Mouse (Mus musculus) forebrain, embryonic 14.5 days (tissue): ENCODE data around the gene Serpina5. TPM values are rescaled to one million over a fixed set of nuclear protein-coding genes. Genes with fewer than 3 reads are reported as not detected.

Experiments used
- ATAC-seq: fragments of 200-750 bp; cut with Nextera tagmentation; 2 replicates; pipeline ENCODE4 v1.8.0; 2017; ENCODE audit warnings: mild to moderate bottlenecking, moderate library complexity
- DNase-seq: peaks from one replicate; pipeline ENCODE4 v3.0.0-alpha.2; 2015; ENCODE audit warnings: low spot score
- H3K27ac ChIP-seq: fragments of 300-500 bp; sonication (generic); 2 replicates; pipeline ENCODE4 v1.5.1; 2014; ENCODE audit warnings: low read depth, mild to moderate bottlenecking, control low read depth, low read length, moderate library complexity
- H3K27me3 ChIP-seq: fragments of 300-500 bp; sonication (generic); replicated peaks from 2 replicates; pipeline ENCODE4 v1.6.1; 2014; ENCODE audit warnings: low read length, control low read depth, mixed read lengths; ENCODE audit not compliant: control insufficient read depth, insufficient read depth
- H3K36me3 ChIP-seq: fragments of 300-500 bp; sonication (generic); 2 replicates; pipeline ENCODE4 v1.6.1; 2014; ENCODE audit warnings: low read length, control low read depth; ENCODE audit not compliant: control insufficient read depth, insufficient read depth
- H3K4me1 ChIP-seq: fragments of 300-500 bp; sonication (generic); 2 replicates; pipeline ENCODE4 v1.6.1; 2014; ENCODE audit warnings: antibody characterized with exemption, low read length, control low read depth; ENCODE audit not compliant: control insufficient read depth, insufficient read depth
- H3K4me2 ChIP-seq: fragments of 300-500 bp; sonication (generic); 2 replicates; pipeline ENCODE4 v1.6.1; 2014; ENCODE audit warnings: mild to moderate bottlenecking, control low read depth, low read length
- H3K4me3 ChIP-seq: fragments of 300-500 bp; sonication (generic); 2 replicates; pipeline ENCODE4 v1.5.1; 2014; ENCODE audit warnings: low read depth, low read length, control low read depth
- H3K9ac ChIP-seq: fragments of 300-500 bp; sonication (generic); 2 replicates; pipeline ENCODE4 v1.6.1; 2014; ENCODE audit warnings: mild to moderate bottlenecking, low read length, control low read depth, moderate library complexity
- H3K9me3 ChIP-seq: fragments of 300-500 bp; sonication (generic); replicated peaks from 2 replicates; pipeline ENCODE4 v1.6.1; 2016; ENCODE audit warnings: low read length, control low read depth, mixed read lengths; ENCODE audit not compliant: control insufficient read depth
- WGBS: fragments of 180-500 bp; shearing (Covaris S2); extraction: QIAGEN DNeasy Blood & Tissue Kit; methylation state at CpG from one replicate; pipeline ENCODE4 v1.1.7; 2014; 5-methylcytosine and 5-hydroxymethylcytosine counted together
- polyA plus RNA-seq: library from polyadenylated mRNA; unstranded; fragments of >200 nt; fragmentation: Nextera tagmentation; extraction: Ambion mirVana; gene quantifications from 2 replicates; pipeline ENCODE4 v1.2.1, GENCODE M21; 2014

Serpina5 gene
- polyA plus RNA-seq, 1 experiment from 2014 or later = not detected

DNA sequence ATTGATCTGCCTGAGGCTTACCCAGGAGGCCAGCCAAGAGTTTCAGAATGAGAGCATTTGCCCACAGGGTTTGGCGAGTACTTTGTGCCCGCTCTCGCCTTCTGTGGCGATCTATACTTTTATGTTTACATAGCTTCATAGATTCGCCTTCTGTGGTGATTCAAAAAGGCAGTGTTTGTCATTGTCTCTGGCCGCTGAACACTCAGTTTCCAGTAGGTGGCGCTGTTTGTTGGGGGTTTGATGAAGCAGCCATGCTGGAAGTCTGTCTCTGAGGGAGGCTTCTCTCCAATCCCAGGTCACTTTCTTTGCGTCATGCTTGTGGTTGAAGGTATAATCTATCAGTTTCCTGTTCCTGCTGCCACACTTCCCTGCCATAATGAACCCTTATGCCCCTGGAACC lies 34.7 kb upstream of the Serpina5 start:
- Histone ChIP-seq H3K27me3 (no peaks in the 10 kb centered on the region), H3K9me3 (no peaks in the 10 kb centered on the region), H3K4me2 (no peak overlapping the region), H3K4me1 (no peaks in the 10 kb centered on the region), H3K4me3 (no peak overlapping the region), H3K36me3 (no peaks in the 10 kb centered on the region), H3K9ac (no peak overlapping the region), H3K27ac (no peak overlapping the region)
- DNase-seq (peak; percentile 74), ATAC-seq (no peak)
- 14% methylated on average over 8 of the region's 8 CpGs for WGBS

DNA sequence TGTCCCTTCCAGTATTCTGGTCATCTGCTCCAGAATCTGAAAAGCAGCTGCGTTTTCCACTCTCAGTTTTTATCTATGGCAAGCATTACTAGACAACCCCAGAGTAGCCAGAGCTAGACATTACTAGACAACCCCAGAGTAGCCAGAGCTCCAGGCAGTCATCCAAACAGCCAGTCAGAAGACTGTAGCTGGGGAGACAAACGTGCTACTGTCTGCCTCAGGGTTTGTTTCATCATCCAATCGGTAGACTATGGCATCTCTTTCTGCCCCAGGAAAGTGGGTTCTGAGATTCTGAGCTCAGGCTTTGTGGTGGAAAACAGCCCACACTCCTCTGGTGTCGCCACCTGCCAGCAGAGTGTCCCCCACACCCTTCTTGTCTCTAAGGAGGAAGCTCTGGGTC lies 33.4 kb upstream of the Serpina5 start:
- ATAC-seq (peak; percentile 80), DNase-seq (peak; percentile 86)
- Histone ChIP-seq H3K9ac (peak overlapping the region; percentile 26; the same call in 1 of the 2 replicates), H3K9me3 (no peaks in the 10 kb centered on the region), H3K4me2 (peak overlapping the region; percentile 37; the same call in 1 of the 2 replicates), H3K4me3 (0 out of 2 replicates have a peak overlapping the region, but pooled peaks have one; percentile 8), H3K27me3 (no peaks in the 10 kb centered on the region), H3K27ac (no peak overlapping the region), H3K4me1 (no peaks in the 10 kb centered on the region), H3K36me3 (no peaks in the 10 kb centered on the region)
- 17% methylated on average over 4 of the region's 4 CpGs for WGBS

DNA sequence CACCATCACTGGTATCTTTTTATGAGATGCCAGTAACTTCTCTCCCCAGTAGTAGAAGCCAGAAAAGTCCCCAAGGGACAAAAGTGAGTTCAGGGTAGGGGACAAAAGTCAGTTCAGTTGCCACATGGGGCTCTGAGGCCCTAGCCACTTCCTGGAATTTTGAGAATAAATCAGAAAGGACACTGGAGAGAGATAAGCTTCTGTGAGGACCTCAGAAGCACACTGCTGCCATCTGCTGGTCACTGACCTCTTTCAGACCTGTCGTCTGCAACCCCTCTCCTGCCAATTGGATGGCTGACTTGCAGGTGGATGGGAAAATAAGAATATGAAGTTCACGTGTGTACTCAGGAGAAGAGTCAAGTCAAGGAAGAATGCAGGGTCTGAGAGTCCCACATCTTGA lies 31.3 kb upstream of the Serpina5 start:
- WGBS = 5% methylated on average over 2 of the region's 2 CpGs
- DNase-seq (peak; percentile 88), ATAC-seq (peak; percentile 44; the same call in 1 of the 2 replicates)
- Histone ChIP-seq H3K4me2 (no peak overlapping the region), H3K36me3 (no peaks in the 10 kb centered on the region), H3K4me3 (no peak overlapping the region), H3K9ac (no peak overlapping the region), H3K27me3 (no peaks in the 10 kb centered on the region), H3K4me1 (no peaks in the 10 kb centered on the region), H3K9me3 (no peaks in the 10 kb centered on the region), H3K27ac (no peak overlapping the region)

DNA sequence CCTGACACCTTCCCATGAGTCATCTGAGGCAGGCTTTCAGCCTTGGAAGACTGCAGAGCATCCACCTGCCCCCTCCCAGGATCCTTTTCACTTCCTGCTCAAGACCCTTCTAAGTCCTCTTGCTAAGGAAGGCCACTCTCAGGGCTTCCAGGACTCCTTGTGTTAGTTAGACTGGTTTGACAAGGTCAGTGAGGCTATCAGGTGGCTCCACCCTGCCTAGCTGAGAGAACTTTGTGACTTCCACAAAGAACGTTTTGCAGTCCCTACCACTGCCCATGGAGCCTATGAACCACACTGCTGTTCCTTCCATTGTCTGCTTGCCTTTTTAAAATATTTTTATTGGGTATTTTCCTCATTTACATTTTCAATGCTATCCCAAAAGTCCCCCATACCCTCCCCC lies 29.2 kb upstream of the Serpina5 start:
- no peaks in the 10 kb centered on the region for H3K36me3 ChIP-seq
- H3K4me3 ChIP-seq = no peak overlapping the region
- no peaks in the 10 kb centered on the region for H3K4me1 ChIP-seq
- no peak overlapping the region for H3K4me2 ChIP-seq
- no peak overlapping the region for H3K9ac ChIP-seq
- no peak for ATAC-seq
- no peak for DNase-seq
- no peaks in the 10 kb centered on the region for H3K9me3 ChIP-seq
- WGBS = 52% methylated on average over 1 of the region's 1 CpGs
- no peak overlapping the region for H3K27ac ChIP-seq
- no peaks in the 10 kb centered on the region for H3K27me3 ChIP-seq

DNA sequence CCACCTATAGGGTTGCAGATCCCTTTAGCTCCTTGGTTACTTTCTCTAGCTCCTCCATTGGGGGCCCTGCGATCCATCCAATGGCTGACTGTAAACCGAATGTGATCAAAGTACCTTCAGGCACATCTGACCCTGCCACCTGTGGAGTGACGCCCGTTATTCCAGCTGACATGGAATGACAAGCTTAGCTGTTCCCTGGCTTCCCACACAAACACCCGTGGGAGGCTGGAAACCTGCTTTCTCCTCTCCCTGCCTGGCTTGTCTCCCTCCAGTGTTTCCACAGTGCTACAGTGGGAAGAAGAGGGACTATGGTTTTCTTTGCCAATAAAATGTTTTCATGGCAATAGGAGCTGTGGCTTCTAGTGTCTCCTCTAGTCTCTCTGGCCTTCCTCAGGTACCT lies 28.6 kb upstream of the Serpina5 start:
- no peak overlapping the region for H3K4me2 ChIP-seq
- no peak overlapping the region for H3K4me3 ChIP-seq
- WGBS = 72% methylated on average over 5 of the region's 5 CpGs
- H3K36me3 ChIP-seq = no peaks in the 10 kb centered on the region
- no peaks in the 10 kb centered on the region for H3K4me1 ChIP-seq
- ATAC-seq (no peak), DNase-seq (no peak)
- H3K9me3 ChIP-seq = no peaks in the 10 kb centered on the region
- no peak overlapping the region for H3K9ac ChIP-seq
- H3K27ac ChIP-seq = no peak overlapping the region
- no peaks in the 10 kb centered on the region for H3K27me3 ChIP-seq

DNA sequence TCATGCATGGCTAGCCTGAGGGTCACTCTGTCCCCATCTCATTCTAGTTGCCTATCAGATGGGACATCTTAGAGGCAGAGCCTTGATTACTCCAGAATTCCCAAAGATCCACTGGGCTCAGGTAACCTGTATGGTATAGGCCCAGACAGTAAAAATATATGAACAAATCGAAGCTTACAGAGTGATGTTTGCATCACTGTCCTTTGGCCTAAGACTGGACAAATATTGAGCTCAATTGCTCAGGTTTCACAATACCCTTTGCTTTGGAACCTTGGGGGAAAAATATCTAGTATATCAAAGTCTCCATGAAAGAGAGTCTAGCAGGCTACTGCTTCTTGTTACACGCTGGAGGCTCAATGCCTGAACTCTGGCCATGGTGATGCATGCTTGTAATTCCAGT lies 10.8 kb upstream of the Serpina5 start:
- no peak for DNase-seq
- H3K9ac ChIP-seq = no peak overlapping the region
- H3K4me2 ChIP-seq = no peak overlapping the region
- 77% methylated on average over 2 of the region's 2 CpGs for WGBS
- H3K4me3 ChIP-seq = no peak overlapping the region
- H3K27ac ChIP-seq = no peak overlapping the region
- H3K9me3 ChIP-seq = no peaks in the 10 kb centered on the region
- no peaks in the 10 kb centered on the region for H3K27me3 ChIP-seq
- ATAC-seq = no peak
- H3K4me1 ChIP-seq = no peaks in the 10 kb centered on the region
- no peaks in the 10 kb centered on the region for H3K36me3 ChIP-seq

DNA sequence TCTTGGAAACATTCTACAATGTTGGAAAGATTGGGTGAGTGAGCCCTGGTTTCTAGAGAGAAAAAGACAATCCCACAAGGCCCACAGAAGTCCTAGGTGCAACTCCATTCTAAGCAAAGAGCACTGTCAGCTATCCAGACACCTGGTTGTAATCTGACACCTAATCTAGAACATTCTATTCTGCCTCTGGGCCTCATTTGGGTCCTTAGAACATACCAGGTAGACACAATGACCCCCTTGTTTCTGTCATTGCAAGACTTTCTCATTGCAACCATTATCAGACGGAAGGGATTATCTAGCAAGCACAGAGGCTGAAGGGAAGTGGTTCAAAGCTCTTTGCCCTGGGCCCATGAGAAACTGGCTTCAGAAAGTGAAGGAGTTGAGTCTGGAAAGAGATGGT lies 9.6 kb upstream of the Serpina5 start:
- H3K4me1 ChIP-seq = no peaks in the 10 kb centered on the region
- 83% methylated on average over 1 of the region's 1 CpGs for WGBS

DNA sequence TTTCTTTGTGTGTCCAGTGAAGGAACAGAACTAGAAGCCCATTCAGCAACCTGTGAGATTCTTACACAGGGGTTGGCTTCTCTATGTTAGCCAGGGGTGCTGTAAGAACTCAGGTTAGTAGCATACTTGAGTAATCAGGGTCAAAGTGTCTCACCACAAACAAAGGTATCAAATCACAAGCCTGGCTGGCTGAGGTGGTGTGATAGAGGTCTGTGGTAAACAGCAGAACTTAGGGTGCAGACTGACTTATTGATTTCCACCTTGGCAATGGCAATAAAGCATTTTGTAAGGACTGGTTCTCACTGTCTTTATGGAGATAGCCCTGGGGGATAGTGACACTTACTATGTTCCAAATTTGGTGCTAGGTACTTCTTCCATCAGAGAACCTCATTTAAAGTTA lies 4.9 kb downstream of the Serpina5 start:
- H3K9ac ChIP-seq = no peak overlapping the region
- no peaks in the 10 kb centered on the region for H3K9me3 ChIP-seq
- H3K4me2 ChIP-seq = no peak overlapping the region
- ATAC-seq (no peak), DNase-seq (no peak)
- no peaks in the 10 kb centered on the region for H3K36me3 ChIP-seq
- H3K27ac ChIP-seq = no peak overlapping the region
- H3K27me3 ChIP-seq = no peaks in the 10 kb centered on the region
- no peak overlapping the region for H3K4me3 ChIP-seq
- H3K4me1 ChIP-seq = no peaks in the 10 kb centered on the region

More for the DNA sequence above, 9.6 kb upstream of the Serpina5 start:
- no peak for ATAC-seq
- H3K27ac ChIP-seq = no peak overlapping the region
- no peak overlapping the region for H3K4me3 ChIP-seq
- H3K9ac ChIP-seq = no peak overlapping the region
- H3K9me3 ChIP-seq = no peaks in the 10 kb centered on the region
- H3K27me3 ChIP-seq = no peaks in the 10 kb centered on the region
- DNase-seq = no peak
- no peaks in the 10 kb centered on the region for H3K36me3 ChIP-seq
- H3K4me2 ChIP-seq = no peak overlapping the region

DNA sequence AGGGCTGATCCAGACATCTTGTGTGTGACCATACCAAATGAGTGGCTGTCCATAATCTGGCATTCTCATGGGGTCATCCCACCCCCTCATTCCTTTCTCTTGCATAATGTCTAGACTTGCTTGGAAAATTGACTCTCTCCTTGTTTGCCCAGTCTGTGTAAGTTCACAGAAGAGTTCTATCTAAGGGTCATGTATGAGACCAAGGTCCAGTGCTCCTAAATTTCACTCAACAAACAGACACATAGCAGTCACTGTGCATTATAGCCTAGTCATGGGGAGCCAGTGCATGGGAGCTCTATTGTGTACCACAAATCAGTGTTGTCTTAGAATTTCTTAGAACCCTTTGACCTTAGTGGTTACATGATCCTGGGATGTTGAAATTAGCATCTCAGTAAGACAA lies 6.0 kb downstream of the Serpina5 start:
- Histone ChIP-seq H3K27me3 (no peaks in the 10 kb centered on the region), H3K4me2 (no peak overlapping the region), H3K9me3 (no peaks in the 10 kb centered on the region), H3K4me1 (no peaks in the 10 kb centered on the region), H3K27ac (no peak overlapping the region), H3K36me3 (no peaks in the 10 kb centered on the region), H3K4me3 (no peak overlapping the region), H3K9ac (no peak overlapping the region)
- no peak for ATAC-seq
- no peak for DNase-seq
